8 mouse cellular contexts compared by ENCODE assay signal in the genomic region with DNA sequence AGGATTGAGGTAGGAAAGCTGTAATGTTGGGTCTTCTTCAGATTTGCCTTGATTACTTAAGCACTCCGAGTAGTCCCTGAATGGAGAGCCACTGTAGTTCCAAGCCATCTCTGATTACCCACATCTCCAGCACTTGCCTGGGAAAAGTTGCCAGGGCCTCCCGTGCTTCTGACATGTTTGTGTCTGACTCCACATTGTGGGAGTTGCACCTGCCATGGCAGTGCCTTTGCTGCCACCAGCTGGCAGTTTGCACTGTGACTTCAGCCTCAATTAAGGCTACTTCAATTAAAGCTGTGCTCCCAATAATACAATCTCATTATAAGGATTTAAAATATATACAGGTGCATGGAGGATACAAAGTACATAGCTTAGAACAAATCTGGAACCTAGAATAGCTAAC. TPM values are rescaled to one million over a fixed set of nuclear protein-coding genes. Genes with fewer than 3 reads are reported as not detected.
DNase-seq lines count a peak whose midpoint lies in the region; ATAC-seq and TF ChIP-seq lines count a peak whose summit lies in the region.

No protein-coding gene starts in this region.

- H3K4me2 ChIP-seq in kidney, embryonic 15.5 days: no peak overlapping the region
- H3K4me2 ChIP-seq in lung, embryonic 14.5 days: no peak overlapping the region

- H3K27me3 ChIP-seq in kidney, embryonic 15.5 days: 0 out of 2 replicates have a peak, but pooled peaks cover 4% of the 10 kb centered on the region
- H3K27me3 ChIP-seq in kidney, adult 2 months (replicated peaks; ENCODE audit: control insufficient read depth, insufficient read depth, low read length): no peaks in the 10 kb centered on the region
- no peaks in the 10 kb centered on the region for H3K27me3 ChIP-seq in lung, embryonic 14.5 days (ENCODE audit: insufficient read depth, low read length)

- TF ChIP-seq POLR2A in kidney, adult 2 months (IDR thresholded peaks at IDR 0.05; ENCODE audit: low read depth, low read length): no peak

- H3K4me1 ChIP-seq in kidney, embryonic 15.5 days: no peaks in the 10 kb centered on the region
- peaks cover 5% of the 10 kb centered on the region; the same call in 1 of the 2 replicates for H3K4me1 ChIP-seq in kidney, adult 2 months (ENCODE audit: control insufficient read depth, insufficient read depth, low read length)
- no peaks in the 10 kb centered on the region for H3K4me1 ChIP-seq in lung, embryonic 14.5 days (ENCODE audit: insufficient read depth)

- DNase-seq in kidney, adult 11 months: peak; percentile 51
- peak; percentile 21 for DNase-seq in Muller cell, postnatal 12 days (ENCODE audit: inconsistent ontology term)
- DNase-seq in cerebellum, adult 9-11 months: peak; percentile 7
- DNase-seq in kidney, adult 2 months: peak; percentile 67
- peak; percentile 57 for DNase-seq in lung, embryonic 14.5 days
- DNase-seq in testis, postnatal 10 days (ENCODE audit: low spot score): peak; percentile 52

- peaks cover 21% of the 10 kb centered on the region; the same call in 1 of the 2 replicates for H3K36me3 ChIP-seq in kidney, embryonic 15.5 days
- no peaks in the 10 kb centered on the region for H3K36me3 ChIP-seq in kidney, adult 2 months (ENCODE audit: control insufficient read depth, insufficient read depth, low read length)
- H3K36me3 ChIP-seq in lung, embryonic 14.5 days (ENCODE audit: insufficient read depth): peaks cover 9% of the 10 kb centered on the region; the same call in 1 of the 2 replicates

- TF ChIP-seq CTCF in kidney, adult 2 months (conservative IDR thresholded peaks at IDR 0.05; ENCODE audit: insufficient read depth, insufficient read length, low read depth, low read length): peak; percentile 79
- peak; percentile 54 for TF ChIP-seq CTCF in lung, embryonic 14.5 days (IDR thresholded peaks at IDR 0.05; ENCODE audit: low read depth)

- no peak for ATAC-seq in kidney, embryonic 15.5 days (replicated peaks; ENCODE audit: low FRiP score)
- ATAC-seq in lung, embryonic 14.5 days (ENCODE audit: insufficient read depth): no peak
- ATAC-seq in inflammation-experienced regulatory T-cells, adult 6 months: no peak

- H3K4me3 ChIP-seq in kidney, embryonic 15.5 days (replicated peaks): no peak overlapping the region
- no peak overlapping the region for H3K4me3 ChIP-seq in kidney, adult 2 months (ENCODE audit: insufficient read depth, low read depth, low read length)
- no peak overlapping the region for H3K4me3 ChIP-seq in lung, embryonic 14.5 days (ENCODE audit: low read depth, low read length)

- no peaks in the 10 kb centered on the region for H3K9me3 ChIP-seq in kidney, embryonic 15.5 days (replicated peaks)
- H3K9me3 ChIP-seq in lung, embryonic 14.5 days (ENCODE audit: low read depth, low read length): no peaks in the 10 kb centered on the region

- WGBS in kidney, embryonic 15.5 days: 49% methylated on average over 2 of the region's 2 CpGs
- 14% methylated on average over 2 of the region's 2 CpGs for WGBS in kidney, adult 2 months
- 47% methylated on average over 2 of the region's 2 CpGs for WGBS in lung, embryonic 14.5 days

- no peak overlapping the region for H3K27ac ChIP-seq in kidney, embryonic 15.5 days
- peak overlapping the region; percentile 29; the same call in 1 of the 2 replicates for H3K27ac ChIP-seq in kidney, adult 2 months (ENCODE audit: insufficient read depth, low read depth, low read length)
- no peak overlapping the region for H3K27ac ChIP-seq in lung, embryonic 14.5 days (ENCODE audit: low read depth)

- no peak overlapping the region for H3K9ac ChIP-seq in kidney, embryonic 15.5 days
- no peak overlapping the region for H3K9ac ChIP-seq in lung, embryonic 14.5 days

RNA-seq across cellular contexts. Expression of a gene that starts 37.5 kb away (rescaled TPM):
- polyA plus RNA-seq in kidney, embryonic 15.5 days (2015; fragmentation: Nextera tagmentation; extraction: Ambion mirVana): 0.48 and 0.70 TPM in 2 replicates
- polyA plus RNA-seq in kidney, adult 2 months (2012; rRNA removed): 0.31 and 0.48 TPM in 2 replicates
- 0.62 and 0.93 TPM in 2 replicates for polyA plus RNA-seq in lung, embryonic 14.5 days (2014; fragmentation: Nextera tagmentation; extraction: Ambion mirVana)
- under 1 TPM in 1 of 3 experiments, not detected in 2; 0.26 TPM for polyA plus RNA-seq in inflammation-experienced regulatory T-cells, adult 6 months (2017; shearing (Covaris generic))

Comparison
In these comparisons a context has a peak if more than half of its experiments do, and no peak if none do; other contexts are left out.
1. DNase-seq: peak in every context shown above with its lines; median percentile 67 in kidney, adult 2 months; 57 in lung, embryonic 14.5 days; 52 in testis, postnatal 10 days; 51 in kidney, adult 11 months; 21 in Muller cell, postnatal 12 days; 7 in cerebellum, adult 9-11 months.